Mouse (Mus musculus): Measurements from ENCODE around the gene Fut2.

Gene Fut2

GRCm38 (mm10) chr7:45638623-45639401, 27.4 kb downstream of the Fut2 start:
- peak; percentile 97 for DNase-seq (ENCODE audit: low read depth)

- no peak for DNase-seq (ENCODE audit: low read depth)
Observed at GRCm38 (mm10) chr7:45637710-45638109, 28.5 kb downstream of the Fut2 start.

- DNase-seq (ENCODE audit: low read depth), result no peak
Observed at GRCm38 (mm10) chr7:45635711-45636688, 30.2 kb downstream of the Fut2 start.

- DNase-seq (ENCODE audit: low read depth), result no peak
Observed at GRCm38 (mm10) chr7:45634946-45635681, 31.1 kb downstream of the Fut2 start.

- DNase-seq (ENCODE audit: low read depth), result no peak
Observed at GRCm38 (mm10) chr7:45632499-45632898, 33.7 kb downstream of the Fut2 start.

GRCm38 (mm10) chr7:45630064-45630907, 35.9 kb downstream of the Fut2 start:
- DNase-seq (ENCODE audit: low read depth), result no peak

- DNase-seq (ENCODE audit: low read depth), result peak; percentile 54
Observed at GRCm38 (mm10) chr7:45628364-45629294, 37.6 kb downstream of the Fut2 start.

- no peak for DNase-seq (ENCODE audit: low read depth)
Observed at GRCm38 (mm10) chr7:45627261-45627660, 38.9 kb downstream of the Fut2 start, which contains the start of gene Rasip1. Gene Rasip1 (plus strand): TSS chr7:45627488.

- no peak for DNase-seq (ENCODE audit: low read depth)
Observed at GRCm38 (mm10) chr7:45626571-45627076, 39.6 kb downstream of the Fut2 start.

GRCm38 (mm10) chr7:45625481-45625880, 40.7 kb downstream of the Fut2 start:
- DNase-seq (ENCODE audit: low read depth), result no peak

GRCm38 (mm10) chr7:45624718-45625117, 41.5 kb downstream of the Fut2 start:
- DNase-seq (ENCODE audit: low read depth), result no peak

GRCm38 (mm10) chr7:45623507-45623906, 42.7 kb downstream of the Fut2 start:
- no peak for DNase-seq (ENCODE audit: low read depth)

GRCm38 (mm10) chr7:45621443-45621842, 44.8 kb downstream of the Fut2 start, which contains the start of gene Izumo1:
Gene Izumo1 (plus strand): TSS chr7:45621811.
- no peak for DNase-seq (ENCODE audit: low read depth)

GRCm38 (mm10) chr7:45619592-45619991, 46.6 kb downstream of the Fut2 start:
- no peak for DNase-seq (ENCODE audit: low read depth)

- no peak for DNase-seq (ENCODE audit: low read depth)
Observed at GRCm38 (mm10) chr7:45618316-45618715, 47.9 kb downstream of the Fut2 start.

GRCm38 (mm10) chr7:45617042-45617695, 49.0 kb downstream of the Fut2 start, which contains the start of gene Fut1:
Gene Fut1 (plus strand): TSS chr7:45617289.
- DNase-seq (ENCODE audit: low read depth), result no peak

- peak; percentile 29 for DNase-seq (ENCODE audit: low read depth)
Observed at GRCm38 (mm10) chr7:45616277-45616676, 49.9 kb downstream of the Fut2 start.

- no peak for DNase-seq (ENCODE audit: low read depth)
Observed at GRCm38 (mm10) chr7:45609511-45609910, 56.7 kb downstream of the Fut2 start.

GRCm38 (mm10) chr7:45605704-45606289, 60.4 kb downstream of the Fut2 start:
- DNase-seq (ENCODE audit: low read depth), result no peak

All from fibroblast of lung, adult 2 months (primary cell).